Mouse (Mus musculus) thymus, postnatal 36 days (tissue): ENCODE results near the gene Zfp978.
"Not testable (repeated sequence)": the region's sequence is repeated elsewhere in the genome, so short reads cannot be mapped to it uniquely, and the experiment has no call there.

ENCODE experiments used
- DNase-seq, 2 experiments: peaks; one replicate each; pipeline ENCODE4 v3.0.0; 2022; ENCODE audit warnings: mixed read lengths in 2 of 2

The Zfp978 gene

DNA sequence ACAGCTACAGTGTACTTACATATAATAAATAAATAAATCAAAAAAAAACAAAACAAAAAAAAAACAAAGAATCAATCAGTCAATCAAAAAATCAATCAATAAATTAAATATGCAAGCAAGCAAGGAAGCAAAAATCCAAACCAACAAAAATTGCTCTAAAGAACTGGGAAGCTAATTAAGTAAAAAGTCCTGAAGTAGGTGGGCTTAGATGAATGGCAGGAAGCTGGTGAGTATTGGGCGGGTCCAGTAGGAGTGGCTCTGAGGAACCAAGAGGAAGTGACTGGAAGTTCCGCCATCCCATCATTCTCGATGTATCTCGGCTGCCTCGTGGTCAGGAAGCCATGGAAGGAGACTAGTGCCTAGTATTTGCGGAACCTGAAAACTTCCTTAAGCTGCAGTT, at the start of gene Zfp978:
Gene Zfp978 (plus strand): TSS at position 301 of the 400 bp plus-strand sequence.
- not testable (repeated sequence) for DNase-seq

DNA sequence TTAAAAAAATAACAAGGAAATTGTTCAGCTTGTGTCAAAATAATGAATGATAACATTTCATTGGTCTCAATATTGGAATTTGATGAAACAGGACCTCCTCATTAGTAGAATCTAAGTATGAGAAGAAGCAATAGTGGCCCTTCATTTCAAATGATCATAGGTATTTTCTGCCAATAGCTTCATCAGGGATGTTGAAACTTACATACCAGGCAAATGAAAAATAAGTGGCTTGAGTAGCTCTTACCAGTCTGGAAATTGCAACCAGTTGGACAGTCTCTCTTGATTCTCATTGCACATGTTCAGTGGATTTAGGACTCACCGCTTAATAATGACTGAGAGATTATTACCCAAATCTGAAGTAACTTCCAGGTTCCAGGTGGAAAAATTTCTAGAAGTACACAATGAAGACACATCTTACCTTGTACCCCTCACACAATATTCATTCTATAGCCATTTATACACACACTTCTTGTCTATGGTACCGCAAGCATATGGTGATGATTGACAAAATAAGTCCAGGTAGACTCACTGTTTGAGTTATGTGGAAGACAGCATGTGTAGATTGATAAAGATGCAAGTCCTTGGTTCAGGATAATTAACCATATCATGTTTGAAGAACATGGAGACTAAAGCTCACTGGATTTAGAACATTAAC, 25.9 kb upstream of the Zfp978 start:
- DNase-seq: not testable (repeated sequence)

DNA sequence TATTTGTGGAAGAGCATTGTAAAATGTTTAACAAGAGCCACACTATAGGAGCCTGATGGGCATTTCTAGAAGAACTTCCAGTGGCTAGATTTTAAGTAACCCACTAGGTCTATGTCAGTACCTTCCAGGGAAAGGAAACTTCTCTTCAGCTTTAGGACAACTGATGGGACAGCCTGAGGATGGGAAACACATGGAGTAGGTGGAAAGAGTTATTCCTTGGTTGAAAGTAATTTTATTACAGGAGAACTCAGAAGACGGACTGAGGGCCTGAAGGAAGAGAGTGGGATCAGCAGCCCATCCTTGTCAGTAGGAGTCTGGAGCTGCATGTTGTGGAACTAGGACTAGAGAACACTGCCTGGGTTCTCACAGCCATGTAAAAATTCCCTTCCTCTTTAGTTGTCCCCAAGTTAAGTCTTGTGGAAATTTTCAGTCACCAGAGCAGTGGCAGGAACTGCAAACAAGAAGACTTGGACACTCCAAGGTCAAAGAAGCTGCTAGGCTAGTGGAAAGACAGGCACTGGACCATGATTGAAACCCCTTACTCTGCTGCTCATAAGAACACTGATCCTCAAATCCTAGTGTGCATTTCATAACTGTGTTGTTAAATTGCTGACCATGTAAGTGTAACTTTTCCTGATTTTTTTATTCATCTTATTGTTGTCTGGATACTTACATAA, 25.3 kb upstream of the Zfp978 start:
- not testable (repeated sequence) for DNase-seq

DNA sequence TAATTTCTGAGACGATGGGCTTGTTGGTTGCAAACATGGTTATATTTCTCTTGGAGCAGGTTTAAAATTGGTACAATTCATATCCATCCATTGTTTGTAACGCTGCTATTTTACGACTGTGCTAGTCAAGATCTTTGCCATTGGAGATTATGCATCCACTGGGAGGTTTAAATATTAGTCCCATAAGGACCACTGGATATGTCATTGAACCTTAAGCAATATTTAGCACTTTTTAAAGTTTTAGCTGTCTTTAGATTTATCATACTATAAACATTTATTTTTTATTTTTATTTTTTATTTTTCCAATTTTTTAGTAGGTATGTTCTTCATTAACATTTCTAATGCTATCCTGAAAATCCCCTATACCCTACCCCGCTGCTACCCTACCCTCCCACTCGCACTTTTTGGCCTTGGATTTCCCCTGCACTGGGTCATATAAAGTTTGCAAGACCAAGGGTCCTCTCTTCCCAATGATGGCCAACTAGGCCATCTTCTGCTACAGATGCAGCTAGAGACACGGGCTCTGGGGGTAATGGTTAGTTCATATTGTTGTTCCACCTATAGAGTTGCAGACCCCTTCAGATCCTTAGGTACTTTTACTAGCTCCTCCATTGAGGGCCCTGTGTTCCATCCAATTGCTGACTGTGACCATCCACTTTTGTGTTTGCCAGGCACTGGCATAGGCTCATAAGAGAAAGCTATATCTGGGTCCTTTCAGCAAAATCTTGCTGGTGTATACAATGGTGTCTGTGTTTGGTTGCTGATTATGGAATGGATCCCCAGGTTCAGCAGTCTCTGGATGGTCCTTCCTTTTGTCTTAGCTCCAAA, 24.5 kb upstream of the Zfp978 start:
- not testable (repeated sequence) for DNase-seq

DNA sequence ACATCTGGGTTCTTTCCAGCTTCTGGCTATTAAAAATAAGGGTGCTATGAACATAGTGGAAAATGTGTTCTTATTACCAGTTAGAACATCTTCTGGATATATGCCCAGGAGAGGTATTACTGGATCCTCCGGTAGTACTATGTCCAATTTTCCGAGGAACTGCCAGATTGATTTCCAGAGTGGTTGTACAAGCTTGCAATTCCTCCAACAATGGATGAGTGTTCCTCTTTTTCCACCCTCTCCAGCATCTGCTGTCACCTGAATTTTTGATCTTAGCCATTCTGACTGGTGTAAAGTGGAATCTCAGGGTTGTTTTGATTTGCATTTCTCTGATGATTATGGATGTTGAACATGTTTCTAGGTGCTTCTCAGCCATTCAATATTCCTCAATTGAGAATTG, 23.6 kb upstream of the Zfp978 start:
- DNase-seq: not testable (repeated sequence)

DNA sequence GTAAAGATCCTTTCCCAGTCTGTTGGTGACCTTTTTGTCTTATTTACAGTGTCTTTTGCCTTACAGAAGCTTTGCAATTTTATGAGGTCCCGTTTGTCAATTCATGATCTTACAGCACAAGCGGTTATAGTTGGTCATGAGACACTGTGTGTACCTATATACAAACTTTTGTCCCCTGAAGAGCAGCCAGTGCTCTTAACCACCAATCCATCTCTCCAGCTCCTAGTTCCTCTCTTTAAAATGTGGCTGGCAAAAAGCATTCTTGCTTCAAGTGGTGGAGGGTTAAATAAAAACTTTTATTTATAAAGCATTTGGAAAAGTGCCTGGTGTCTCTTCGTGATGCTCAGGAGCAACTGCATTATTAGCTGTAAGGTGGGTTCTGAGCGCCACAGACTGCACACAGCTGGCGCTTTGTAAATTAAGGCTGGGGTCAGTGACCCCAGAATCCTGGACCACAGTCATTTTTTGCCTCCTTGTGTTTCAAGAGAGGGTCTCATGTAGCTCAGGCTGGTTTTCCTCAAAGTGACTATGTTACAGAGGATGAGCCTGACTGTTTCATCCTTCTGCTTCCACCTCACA, 23.0 kb upstream of the Zfp978 start:
- no peak for DNase-seq

DNA sequence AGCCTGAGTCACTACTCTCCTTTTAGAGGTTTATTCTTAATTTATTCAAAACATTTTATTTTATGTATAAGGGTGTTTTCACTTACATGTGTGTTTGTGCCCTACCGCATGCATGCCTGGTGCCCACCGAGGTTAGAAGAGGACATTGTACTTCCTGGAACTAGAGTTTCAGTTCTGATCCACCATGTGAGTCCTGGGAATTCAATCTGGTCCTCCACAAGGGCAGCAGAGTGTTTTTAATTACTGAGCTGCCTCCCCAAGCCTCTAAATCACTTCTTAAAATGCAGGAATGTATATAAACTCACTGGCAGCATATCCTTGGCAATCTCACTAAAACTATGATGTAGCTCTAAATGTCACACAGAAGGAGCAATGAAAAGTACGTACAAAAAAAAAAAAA, 22.4 kb upstream of the Zfp978 start:
- not testable (repeated sequence) for DNase-seq

DNA sequence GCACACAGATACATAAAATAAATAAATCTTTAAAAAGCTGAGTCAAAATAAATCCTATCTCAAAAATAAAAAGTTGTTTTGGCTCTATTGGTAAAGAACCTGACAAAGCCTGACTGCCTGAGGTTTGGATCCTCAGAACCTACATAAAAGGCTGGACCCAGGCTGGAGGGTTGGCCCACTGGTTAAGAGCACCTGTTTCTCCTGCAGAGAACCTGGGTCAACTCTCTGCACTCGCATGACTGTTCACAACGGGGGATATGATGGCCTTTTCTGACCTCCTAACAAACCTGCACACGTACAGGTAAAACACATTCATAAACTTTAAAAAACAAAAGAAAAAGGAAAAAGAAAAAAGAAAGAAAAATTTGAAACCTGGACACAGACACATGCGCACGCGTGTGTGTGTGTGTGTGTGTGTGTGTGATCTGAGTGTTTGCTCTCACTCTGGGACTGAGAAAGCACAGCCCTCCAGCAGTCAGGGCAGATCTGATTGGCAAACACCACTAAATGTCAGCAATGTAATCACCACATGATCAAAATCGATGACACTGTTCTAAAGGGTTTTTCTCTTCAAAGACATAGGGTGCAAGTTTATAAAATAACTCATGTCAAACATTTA, 21.4 kb upstream of the Zfp978 start:
- not testable (repeated sequence) for DNase-seq

DNA sequence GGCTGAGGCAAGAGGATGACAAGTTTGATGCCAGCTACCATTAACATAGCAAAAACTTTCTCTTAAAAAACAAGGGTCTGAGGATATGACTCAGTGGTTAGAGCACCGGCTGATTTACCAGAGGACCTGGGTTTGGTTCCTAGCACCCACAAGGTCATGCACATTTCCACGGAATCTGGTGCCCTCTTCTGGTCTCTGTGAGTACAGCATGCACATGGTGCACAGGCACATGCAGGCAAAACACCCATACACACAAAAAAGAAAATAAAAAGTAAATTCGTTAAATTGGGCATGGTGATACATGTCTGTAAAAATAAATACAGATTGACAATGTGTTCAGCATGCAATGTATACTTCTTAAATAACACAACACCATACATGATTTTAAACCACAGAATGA, 20.9 kb upstream of the Zfp978 start:
- DNase-seq: not testable (repeated sequence)

DNA sequence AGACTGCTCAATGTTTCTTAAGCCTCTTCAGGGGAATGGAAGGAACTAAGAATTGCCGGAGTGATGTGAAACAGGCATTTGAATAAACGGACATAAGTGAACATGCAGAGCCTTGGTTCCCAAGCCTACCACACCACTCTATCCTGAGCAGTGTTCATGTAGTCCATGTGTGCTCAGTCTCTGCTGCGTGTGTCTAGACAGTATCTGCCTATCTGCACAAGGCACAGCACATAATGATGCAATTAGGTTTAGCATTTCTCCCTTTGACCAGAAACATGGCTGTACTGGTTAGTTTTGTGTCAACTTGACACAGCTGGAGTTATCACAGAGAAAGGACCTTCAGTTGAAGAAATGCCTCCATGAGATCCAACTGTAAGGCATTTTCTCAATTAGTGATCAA, 20.2 kb upstream of the Zfp978 start:
- DNase-seq: not testable (repeated sequence)

DNA sequence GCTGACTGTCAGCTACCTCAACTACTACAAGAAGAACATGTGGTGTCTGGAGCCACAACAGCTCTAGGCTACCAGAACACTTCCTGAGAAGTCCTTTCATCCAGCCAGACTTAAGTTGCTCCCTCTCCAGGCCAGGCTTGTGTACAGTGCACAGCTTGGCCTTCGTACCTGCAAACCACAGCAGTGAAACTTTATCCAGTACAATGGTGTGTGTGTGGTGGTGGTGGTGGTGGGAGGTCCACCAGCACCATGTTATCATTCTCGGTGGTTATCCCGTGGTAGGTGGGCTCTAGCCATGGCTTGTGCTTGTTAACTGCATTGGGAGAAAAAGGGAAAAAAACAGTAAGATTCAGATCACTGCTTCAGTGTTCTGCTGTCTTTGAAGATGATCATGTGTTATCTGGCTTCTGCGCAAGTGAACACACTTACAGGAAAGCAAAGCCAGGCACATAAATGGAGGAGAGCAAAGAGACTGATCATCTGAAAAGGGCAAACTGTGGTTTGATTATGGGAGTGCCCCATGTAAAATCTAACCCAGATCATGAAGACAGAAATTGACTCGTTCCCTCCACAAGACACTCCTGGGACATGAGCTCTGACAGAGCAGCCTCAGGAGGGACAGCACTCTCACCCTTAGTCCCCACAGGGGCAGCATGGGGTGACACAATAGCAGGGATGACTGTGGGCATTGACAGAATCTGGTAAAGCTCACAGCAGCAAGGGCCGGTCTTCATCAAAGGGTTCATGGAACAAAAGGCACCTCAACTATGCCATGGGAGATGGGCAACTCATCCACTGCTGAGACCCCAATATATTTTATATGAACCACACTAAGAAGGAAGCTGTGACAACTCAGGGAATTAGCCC, 17.8 kb upstream of the Zfp978 start:
- DNase-seq: not testable (repeated sequence)

DNA sequence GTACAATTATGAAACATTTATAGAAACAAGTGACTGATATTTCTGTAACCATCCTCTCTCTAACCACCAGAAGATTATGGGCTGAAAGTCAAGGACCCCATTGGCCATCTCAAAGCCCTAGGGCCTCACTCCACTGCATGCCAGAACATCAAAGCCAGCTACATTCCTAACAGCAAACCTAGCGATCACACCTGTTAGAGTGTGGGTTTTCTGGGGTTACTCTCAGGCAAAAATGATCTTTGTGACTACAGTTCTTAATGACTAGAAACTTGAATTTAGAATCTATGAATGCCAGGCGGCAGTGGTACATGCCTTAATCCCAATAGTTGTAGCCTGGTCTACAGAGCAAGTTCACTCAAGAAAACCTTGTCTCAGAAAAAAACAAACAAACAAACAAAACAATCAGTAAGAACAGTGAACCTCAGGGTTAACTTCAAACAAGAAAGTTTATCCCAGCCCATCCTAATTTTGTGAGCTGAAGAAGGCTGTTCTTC, 16.0 kb upstream of the Zfp978 start:
- DNase-seq: not testable (repeated sequence)

DNA sequence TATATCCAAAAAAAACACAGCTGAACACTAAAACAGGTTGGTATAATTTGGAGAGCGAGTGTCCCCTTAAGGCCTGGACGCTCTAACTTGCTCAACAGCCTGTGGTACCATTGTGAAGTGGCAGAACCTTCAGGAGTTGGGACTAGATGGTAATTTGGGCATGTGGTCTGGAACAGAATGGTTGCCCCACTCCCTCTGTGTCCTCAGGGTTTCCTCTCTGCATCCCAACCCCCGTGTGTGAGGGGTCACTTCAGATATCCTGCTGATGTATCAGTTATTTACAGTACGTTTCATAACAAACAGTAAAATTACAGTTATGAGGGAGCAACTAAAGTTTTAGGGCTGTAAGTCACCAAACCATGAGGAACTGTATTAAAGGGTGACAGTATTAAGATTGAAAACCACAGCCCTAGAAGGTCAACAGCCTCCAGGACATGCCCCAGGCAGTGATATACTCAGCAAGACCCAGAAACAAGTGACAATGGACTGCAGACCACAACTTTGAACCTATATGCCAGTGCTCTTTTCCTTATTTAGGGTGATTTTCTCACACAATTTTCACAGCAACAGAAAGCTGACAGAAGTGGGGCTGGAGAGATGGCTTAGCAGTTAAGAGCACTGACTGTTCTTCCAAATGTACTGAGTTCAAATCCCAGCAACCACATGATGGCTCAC, 14.6 kb upstream of the Zfp978 start:
- not testable (repeated sequence) for DNase-seq

DNA sequence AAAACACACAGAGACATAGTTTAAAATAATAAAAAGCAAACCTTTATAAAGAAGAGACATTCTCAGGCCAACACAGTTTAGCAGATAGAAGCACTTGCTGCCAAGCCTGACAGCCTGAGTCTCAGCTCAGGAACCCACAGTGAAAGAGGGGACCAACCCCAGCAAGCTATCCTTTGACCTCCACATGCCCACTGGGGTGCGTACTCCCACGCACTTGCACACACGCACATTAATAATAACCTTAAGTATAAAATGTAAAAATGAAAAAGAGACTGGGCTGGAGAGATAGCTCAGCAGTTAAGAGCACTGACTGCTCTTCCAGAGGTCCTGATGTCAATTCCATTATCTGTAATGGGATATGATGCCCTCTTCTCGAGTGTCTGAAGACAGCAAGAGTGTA, 13.8 kb upstream of the Zfp978 start:
- not testable (repeated sequence) for DNase-seq

DNA sequence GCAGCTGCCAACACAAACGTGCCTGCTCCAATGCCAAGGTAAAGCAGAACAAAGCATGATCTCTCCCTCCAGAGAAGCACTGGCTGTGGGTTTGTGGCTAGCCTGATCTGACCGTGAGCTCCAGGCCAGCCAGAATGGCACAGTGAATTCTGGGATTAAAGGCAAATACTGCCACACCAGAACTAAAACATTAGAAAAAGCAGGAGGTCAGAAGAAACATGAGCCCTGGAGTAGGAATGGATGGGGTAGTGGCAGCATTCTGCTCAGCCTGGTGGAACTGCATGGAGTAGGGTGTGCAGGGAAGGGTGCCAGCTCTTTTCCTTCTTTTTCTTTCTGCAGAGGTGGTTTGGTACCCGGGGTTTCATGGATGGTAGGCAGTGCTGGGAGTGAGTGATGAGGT, 13.2 kb upstream of the Zfp978 start:
- DNase-seq: not testable (repeated sequence)

DNA sequence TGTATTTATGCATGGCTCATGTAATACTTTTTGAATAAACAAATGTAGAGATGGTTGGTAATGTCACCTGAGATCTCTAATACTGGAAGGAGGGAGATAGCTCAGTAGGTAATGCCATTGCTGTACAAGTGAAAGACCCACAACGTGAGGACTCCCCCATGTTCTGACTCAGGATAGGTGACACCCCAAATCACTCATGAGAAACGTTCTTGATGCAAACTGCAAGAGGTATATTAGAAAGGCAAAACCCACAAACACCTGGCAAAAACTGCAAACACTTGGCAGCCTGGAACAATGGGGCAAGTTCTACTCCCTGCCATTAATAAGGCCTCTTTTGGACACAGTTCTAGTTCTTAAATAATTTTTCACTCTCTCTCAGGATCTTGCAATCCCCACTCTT, 12.7 kb upstream of the Zfp978 start:
- DNase-seq: not testable (repeated sequence)

DNA sequence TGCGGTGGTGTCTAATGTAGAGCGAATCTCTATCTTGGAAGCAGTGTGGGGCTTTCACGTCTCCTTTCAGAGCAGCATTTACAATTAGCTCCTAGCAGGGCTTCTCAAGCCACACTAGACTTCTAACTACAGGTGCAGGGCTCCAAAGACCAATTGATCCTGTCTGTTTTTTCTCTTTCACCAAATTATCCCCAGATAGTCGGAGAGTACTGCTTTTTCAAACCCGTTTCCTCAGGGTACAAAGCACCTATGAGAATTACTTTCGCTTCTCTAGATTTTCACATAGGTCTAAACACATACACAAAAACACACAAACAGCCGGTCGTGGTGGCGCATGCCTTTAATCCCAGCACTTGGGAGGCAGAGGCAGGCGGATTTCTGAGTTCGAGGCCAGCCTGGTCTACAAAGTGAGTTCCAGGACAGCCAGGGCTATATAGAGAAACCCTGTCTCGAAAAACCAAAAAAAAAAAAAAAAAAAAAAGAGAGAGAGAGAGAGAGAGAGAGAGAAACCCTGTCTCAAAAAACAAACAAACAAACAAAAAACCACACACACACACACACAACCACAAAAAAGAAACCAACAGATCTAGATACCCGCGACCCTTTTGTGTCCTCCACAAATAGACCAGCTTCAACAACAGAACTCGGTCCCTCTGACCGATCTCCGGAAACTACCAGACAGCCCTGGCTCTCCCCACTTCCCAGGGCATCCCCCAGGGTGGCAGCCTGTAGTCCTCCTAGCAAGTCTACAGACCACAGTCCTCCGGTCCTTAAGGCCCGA, 12.0 kb upstream of the Zfp978 start:
- not testable (repeated sequence) for DNase-seq

DNA sequence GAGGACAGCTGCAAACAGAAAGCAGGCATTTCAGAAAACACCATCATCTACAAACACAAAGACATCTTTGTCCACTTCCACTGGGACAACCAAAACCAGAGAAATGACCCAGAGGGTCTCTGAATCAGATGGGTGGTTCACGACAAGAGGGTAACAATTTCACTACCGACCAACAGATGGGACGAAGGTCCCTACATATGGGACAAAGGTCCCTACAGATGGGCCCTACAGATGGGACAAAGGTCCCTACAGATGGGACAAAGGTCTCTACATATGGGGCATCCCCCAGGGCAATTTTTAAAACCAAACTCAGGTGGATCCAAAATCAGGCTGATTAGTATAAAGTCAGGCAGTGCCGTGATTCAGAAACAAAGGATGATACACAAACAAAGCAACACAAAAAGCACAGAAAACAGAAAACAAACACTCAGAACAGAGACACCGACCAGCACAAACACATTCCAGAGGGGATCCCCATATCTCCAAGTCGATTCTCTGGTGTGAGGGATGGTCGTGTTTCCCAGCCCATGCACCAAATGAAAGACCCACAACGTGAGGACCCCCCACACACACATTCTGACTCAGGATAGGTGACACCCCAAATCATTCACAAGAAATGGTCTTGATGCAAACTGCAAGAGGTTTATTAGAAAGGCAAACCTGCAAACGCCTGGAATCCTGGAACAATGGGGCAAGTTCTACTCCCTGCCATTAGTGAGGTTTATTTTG, 11.3 kb upstream of the Zfp978 start:
- DNase-seq: not testable (repeated sequence)

DNA sequence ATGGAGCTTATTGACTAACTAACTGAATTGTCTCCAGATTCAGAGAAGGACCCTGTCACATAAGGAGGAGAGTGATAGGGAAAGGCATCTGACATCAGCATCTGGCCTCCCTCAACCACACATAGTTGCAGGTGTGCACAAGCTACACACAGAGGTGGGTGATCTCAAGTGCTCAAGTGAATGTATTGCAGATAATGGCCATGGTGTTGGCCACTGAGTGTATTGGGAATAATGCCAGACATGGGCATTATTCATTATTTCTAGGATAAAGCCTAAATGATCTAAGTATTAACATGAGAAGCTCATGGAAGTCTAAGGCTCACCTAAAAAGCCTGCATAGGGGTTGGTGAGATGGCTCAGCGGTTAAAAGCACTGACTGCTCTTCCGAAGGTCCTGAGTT, 10.6 kb upstream of the Zfp978 start:
- DNase-seq: not testable (repeated sequence)
